Mouse (Mus musculus) bone marrow, adult 2 months (tissue): ENCODE measurements around the gene Cyb5r3.

Experiments used
- CTCF ChIP-seq: fragments of 200-500 bp; IDR thresholded peaks from 2 replicates; pipeline ENCODE4 v1.5.1; 2011; ENCODE audit warnings: low read length, control low read depth; ENCODE audit not compliant: control insufficient read depth, insufficient read depth
- POLR2A ChIP-seq: fragments of 200-500 bp; IDR thresholded peaks from 2 replicates; pipeline ENCODE4 v1.6.1; 2011; ENCODE audit warnings: low read depth, mild to moderate bottlenecking, control low read depth, low read length, borderline replicate concordance; ENCODE audit not compliant: control insufficient read depth

DNA sequence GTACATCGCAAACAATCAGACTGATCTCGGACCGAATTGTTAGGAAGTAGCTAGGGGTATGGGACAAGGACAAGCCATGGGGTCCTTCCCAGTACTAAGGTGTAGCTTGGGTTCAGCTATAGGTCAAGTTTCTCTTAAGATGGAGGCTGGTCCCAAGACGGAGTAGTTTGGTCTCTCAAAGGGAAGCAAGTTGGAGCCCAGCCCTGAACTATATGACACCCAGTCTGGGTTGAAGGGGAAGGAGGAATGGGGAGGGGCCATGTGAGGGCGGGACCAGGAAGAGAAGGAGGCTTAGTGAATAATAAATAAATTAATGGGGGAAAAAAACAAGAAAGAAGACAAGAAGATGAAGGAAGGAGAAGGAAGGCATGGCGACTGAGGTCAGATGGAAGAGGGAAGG, 7.6 kb upstream of the Cyb5r3 start:
- no peak for TF ChIP-seq CTCF
- TF ChIP-seq POLR2A = no peak
